Mouse (Mus musculus): Measurements from ENCODE around the gene Chp2. TPM values are rescaled to one million over a fixed set of nuclear protein-coding genes. Genes with fewer than 3 reads are reported as not detected.

Gene Chp2
- under 1 TPM in 1 of 2 experiments, not detected in 1; 0.02 TPM for polyA plus RNA-seq (2012; fragmentation: generic; extraction: Trizol)

GRCm38 (mm10) chr7:122219315-122219801, at the start of gene Chp2:
Chp2 (plus strand) TSS chr7:122219496.

GRCm38 (mm10) chr7:122186043-122186442, 33.3 kb upstream of the Chp2 start, which contains the start of gene Ern2:
Ern2 (minus strand) TSS chr7:122186207.

Other genes with a start within 250 kb of the Chp2 start
- 10 to 100 TPM in 1 of 2 experiments, 1 to 10 TPM in 1; 2.1 to 17.3 TPM for gene Cog7, start 237.8 kb upstream of the Chp2 start, polyA plus RNA-seq (2012; fragmentation: generic; extraction: Trizol)
- gene Gga2, start 198.3 kb upstream of the Chp2 start, polyA plus RNA-seq (2012; fragmentation: generic; extraction: Trizol), result 10 to 100 TPM; 13.0 to 26.4 TPM
- gene Ubfd1, start 152.3 kb upstream of the Chp2 start, polyA plus RNA-seq (2012; fragmentation: generic; extraction: Trizol), result 10 to 100 TPM in 1 of 2 experiments, 1 to 10 TPM in 1; 6.4 to 15.9 TPM
- gene Ears2, start 152.2 kb upstream of the Chp2 start, polyA plus RNA-seq (2012; fragmentation: generic; extraction: Trizol), result 1 to 10 TPM; 5.4 to 6.4 TPM
- gene Ndufab1, start 117.6 kb upstream of the Chp2 start, polyA plus RNA-seq (2012; fragmentation: generic; extraction: Trizol), result 100 to 1,000 TPM; 380 to 415 TPM
- under 1 TPM; 0.43 to 0.85 TPM for gene Palb2, start 86.5 kb upstream of the Chp2 start, polyA plus RNA-seq (2012; fragmentation: generic; extraction: Trizol)
- gene Dctn5, start 86.5 kb upstream of the Chp2 start, polyA plus RNA-seq (2012; fragmentation: generic; extraction: Trizol), result 10 to 100 TPM; 31.4 to 69.1 TPM
- gene Plk1, start 60.1 kb upstream of the Chp2 start, polyA plus RNA-seq (2012; fragmentation: generic; extraction: Trizol), result 100 to 1,000 TPM in 1 of 2 experiments, 10 to 100 TPM in 1; 76.0 to 116 TPM
- under 1 TPM in 1 of 2 experiments, not detected in 1; 0.02 TPM for gene Ern2, start 33.3 kb upstream of the Chp2 start, polyA plus RNA-seq (2012; fragmentation: generic; extraction: Trizol)
- gene Prkcb, start 69.3 kb downstream of the Chp2 start, polyA plus RNA-seq (2012; fragmentation: generic; extraction: Trizol), result under 1 TPM; 0.01 to 0.07 TPM